Mouse (Mus musculus) ES-E14 (cell line): ENCODE measurements around the gene Fry.

ENCODE experiments used
- CHD2 ChIP-seq: IDR thresholded peaks from 2 replicates; pipeline ENCODE4 v1.6.1; 2014; ENCODE audit warnings: mild to moderate bottlenecking, low read depth, low read length, inconsistent platforms
- MAFK ChIP-seq: IDR thresholded peaks from 2 replicates; pipeline ENCODE4 v1.6.1; 2014; ENCODE audit warnings: mild to moderate bottlenecking, low read depth, low read length, inconsistent platforms; ENCODE audit not compliant: insufficient read depth
- ZC3H11A ChIP-seq: IDR thresholded peaks from 2 replicates; pipeline ENCODE4 v1.6.1; 2012; ENCODE audit warnings: low read depth, mild to moderate bottlenecking, inconsistent platforms, low read length, borderline replicate concordance
- ZNF384 ChIP-seq: IDR thresholded peaks from 2 replicates; pipeline ENCODE4 v1.6.1; 2012; ENCODE audit warnings: low read depth, low read length, inconsistent platforms

- no peak for TF ChIP-seq CHD2
- no peak for TF ChIP-seq ZC3H11A
- no peak for TF ChIP-seq MAFK
- no peak for TF ChIP-seq ZNF384
Observed at GRCm38 (mm10) chr5:150441690-150442089, 323.2 kb downstream of the Fry start.
